Mouse (Mus musculus) large intestine, adult 2 months (tissue): ENCODE data around the gene Ccz1. TPM values are rescaled to one million over a fixed set of nuclear protein-coding genes. Genes with fewer than 3 reads are reported as not detected.

Experiments used
- DNase-seq: peaks from one replicate; pipeline ENCODE4 v3.0.0-alpha.2; 2012; ENCODE audit warnings: low read depth, low spot score
- whole genome bisulfite sequencing: fragments of 180-500 bp; shearing (Covaris S2); methylation state at CpG from one replicate; pipeline ENCODE4 v1.1.7; 2018; 5-methylcytosine and 5-hydroxymethylcytosine counted together
- polyA plus RNA-seq: library from polyadenylated mRNA; depleted of rRNA; stranded (reverse); fragments of >200 nt; gene quantifications from 2 replicates; pipeline ENCODE4 v1.2.3, GENCODE M21; 2012; rRNA removed

The Ccz1 gene
- polyA plus RNA-seq, 1 experiment: 17.6 TPM

DNA sequence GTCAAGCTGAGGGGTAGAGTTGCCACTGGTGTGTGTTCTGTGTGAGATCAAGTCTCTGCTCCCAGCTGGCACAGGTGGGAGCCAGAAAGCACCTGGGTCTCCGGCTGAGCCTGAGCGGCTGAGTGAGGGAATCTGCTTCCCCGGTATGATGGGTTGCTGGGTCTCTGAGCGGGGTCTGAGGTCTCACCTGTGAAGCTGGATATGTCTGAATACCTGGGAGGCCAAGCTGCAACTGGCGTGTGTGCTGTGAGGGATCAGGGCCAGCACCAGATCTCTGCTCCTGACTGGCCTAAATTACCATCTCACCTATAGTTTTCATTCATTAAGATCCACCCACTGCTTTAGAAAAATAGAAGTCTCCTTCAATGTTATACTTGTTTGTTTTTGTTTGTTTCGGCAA lies 57.6 kb downstream of the Ccz1 start:
- WGBS: 95% methylated on average over 6 of the region's 6 CpGs
- DNase-seq: no peak

DNA sequence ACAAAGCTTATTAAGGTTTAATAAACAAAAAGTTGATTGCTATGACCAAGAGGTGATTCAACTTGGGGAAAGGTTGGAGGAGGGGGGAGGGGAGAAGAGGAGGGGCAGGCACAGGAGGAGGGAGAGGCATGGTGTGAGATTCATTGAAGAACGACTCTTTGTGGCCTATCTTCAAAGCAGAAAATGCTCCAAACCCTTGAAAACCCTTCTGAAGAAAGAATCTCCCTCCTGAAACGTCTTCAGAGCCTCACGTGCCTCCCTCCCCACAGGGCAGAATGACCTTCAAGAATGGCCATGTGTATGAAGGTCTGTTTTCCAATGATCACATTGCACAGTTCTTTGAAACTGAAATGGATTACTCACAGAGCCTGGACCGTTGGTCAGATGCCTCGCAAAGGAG lies 64.7 kb downstream of the Ccz1 start:
- 45% methylated on average over 5 of the region's 5 CpGs for WGBS
- no peak for DNase-seq

DNA sequence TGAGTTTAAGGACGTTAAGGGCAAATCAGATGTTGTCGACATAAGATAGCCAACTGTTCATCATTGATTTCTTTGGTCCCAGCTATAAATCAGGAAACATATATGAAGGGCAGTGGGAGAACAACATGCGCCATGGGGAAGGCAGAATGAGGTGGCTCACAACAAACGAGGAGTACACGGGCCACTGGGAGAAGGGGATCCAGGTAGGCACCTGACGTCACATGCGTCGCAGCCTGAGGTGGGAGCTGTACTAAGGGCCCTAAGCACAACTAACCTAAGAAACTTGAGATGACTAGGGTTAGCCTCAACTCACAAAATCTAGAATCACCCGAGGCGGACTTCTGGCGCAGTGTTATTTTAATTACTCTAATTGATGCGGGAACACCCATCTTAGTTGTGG lies 66.3 kb downstream of the Ccz1 start:
- WGBS: 88% methylated on average over 12 of the region's 12 CpGs
- no peak for DNase-seq

- 86% methylated on average over 14 of the region's 14 CpGs for WGBS
- DNase-seq: no peak
Observed at GRCm38 (mm10) chr5:143943231-143944125, 71.2 kb downstream of the Ccz1 start.

GRCm38 (mm10) chr5:143941588-143941987 lies 73.1 kb downstream of the Ccz1 start:
- no peak for DNase-seq
- WGBS: 15% methylated on average over 10 of the region's 10 CpGs

Other genes with a start within 250 kb of the Ccz1 start
- 18.7 and 19.8 TPM in 2 replicates for gene Eif2ak1, start 197.1 kb downstream of the Ccz1 start, polyA plus RNA-seq
- gene Ankrd61, start 117.2 kb downstream of the Ccz1 start, polyA plus RNA-seq: 0.10 and 0.18 TPM in 2 replicates
- 66.4 and 69.0 TPM in 2 replicates for gene Aimp2, start 105.0 kb downstream of the Ccz1 start, polyA plus RNA-seq
- gene Pms2, start 104.9 kb downstream of the Ccz1 start, polyA plus RNA-seq: 2.5 and 3.2 TPM in 2 replicates
- gene Gm42421, start 86.7 kb downstream of the Ccz1 start, polyA plus RNA-seq: not detected in 2 replicates
- gene Rsph10b, start 81.8 kb downstream of the Ccz1 start, polyA plus RNA-seq: 0.07 and 0.21 TPM in 2 replicates
- 23.7 and 30.5 TPM in 2 replicates for gene Ocm, start 11.8 kb upstream of the Ccz1 start, polyA plus RNA-seq
- 21.9 and 31.0 TPM in 2 replicates for gene Lmtk2, start 85.6 kb upstream of the Ccz1 start, polyA plus RNA-seq
- gene Bhlha15, start 175.4 kb upstream of the Ccz1 start, polyA plus RNA-seq: 11.4 and 14.1 TPM in 2 replicates
- 20.1 and 27.6 TPM in 2 replicates for gene Tecpr1, start 208.7 kb upstream of the Ccz1 start, polyA plus RNA-seq
- gene Bri3, start 229.6 kb upstream of the Ccz1 start, polyA plus RNA-seq: 105 and 134 TPM in 2 replicates